Mouse (Mus musculus): ENCODE measurements around the gene Aimp2.

DNA sequence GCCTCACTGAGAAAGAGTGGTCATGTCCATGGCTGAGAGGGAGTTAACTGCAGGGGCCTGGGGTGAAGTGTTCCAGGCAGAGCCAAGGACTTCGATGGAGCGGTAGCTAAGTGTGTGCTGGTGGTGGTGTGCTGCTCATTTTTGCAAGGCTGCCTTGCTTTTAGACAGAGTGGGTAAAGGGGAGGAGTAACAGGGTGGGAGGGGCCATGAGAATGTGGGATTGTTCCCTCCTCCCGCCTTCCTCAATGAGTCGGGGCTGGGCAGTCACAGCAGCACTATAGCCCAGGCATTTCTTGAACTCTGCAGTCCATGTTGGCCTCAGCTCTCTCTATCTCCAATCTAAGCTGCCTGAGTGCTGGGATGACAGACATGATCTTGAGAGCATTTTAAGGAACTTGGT, 35.1 kb downstream of the Aimp2 start:
- TF ChIP-seq ELF1 (IDR thresholded peaks at IDR 0.05; ENCODE audit: low read depth, low read length) (no peak), POLR2A (IDR thresholded peaks at IDR 0.05; ENCODE audit: control insufficient read depth in 1 of 2, insufficient read depth in 1 of 2, low read depth in 1 of 2, low read length in 2 of 2, poor library complexity in 1 of 2) (no peak), MXI1 (IDR thresholded peaks at IDR 0.05; ENCODE audit: low read depth, low read length) (no peak), CTCF (IDR thresholded peaks at IDR 0.05 in 2 of 3, conservative IDR thresholded peaks at IDR 0.05 in 1 of 3; ENCODE audit: control insufficient read depth in 1 of 3, insufficient read depth in 1 of 3, low read depth in 2 of 3, low read length in 3 of 3, poor library complexity in 1 of 3, severe bottlenecking in 1 of 3) (no peak), MAX (IDR thresholded peaks at IDR 0.05; ENCODE audit: low read length) (no peak), GABPA (IDR thresholded peaks at IDR 0.05; ENCODE audit: low read depth, low read length) (no peak), SIN3A (IDR thresholded peaks at IDR 0.05; ENCODE audit: low read length) (no peak), POLR2AphosphoS5 (IDR thresholded peaks at IDR 0.05; ENCODE audit: borderline replicate concordance, low read depth, low read length) (no peak), E2F4 (IDR thresholded peaks at IDR 0.05; ENCODE audit: borderline replicate concordance, low read depth, low read length) (no peak)
